Mouse (Mus musculus): Measurements from ENCODE around the gene Vrk2. TPM values are rescaled to one million over a fixed set of nuclear protein-coding genes. Genes with fewer than 3 reads are reported as not detected.

Gene Vrk2
- polyA plus RNA-seq, 1 experiment from 2014 or later, result 2.6 TPM

DNA sequence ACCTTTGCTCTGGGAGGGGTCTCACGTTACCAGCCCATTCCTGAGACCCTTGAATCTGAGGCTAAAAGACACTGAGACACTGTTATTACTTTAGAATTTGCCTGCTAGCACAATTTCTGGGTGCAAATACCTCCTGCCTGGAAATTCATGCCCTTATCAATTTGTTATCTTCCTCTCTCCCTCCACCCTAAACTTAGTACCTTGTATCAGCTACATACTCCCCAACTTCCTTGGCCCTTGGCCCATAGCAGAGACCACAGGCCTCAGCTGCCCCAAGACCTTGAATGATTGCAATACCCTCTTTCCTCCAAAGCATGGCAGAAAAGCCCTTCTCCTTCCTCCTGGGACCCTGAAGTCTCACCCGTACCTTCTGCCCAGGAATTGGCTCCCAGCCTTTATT is 142.6 kb downstream of the Vrk2 start:
- Histone ChIP-seq H3K4me1 (no peaks in the 10 kb centered on the region), H3K4me3 (replicated peaks) (no peak overlapping the region), H3K9ac (replicated peaks) (no peak overlapping the region), H3K36me3 (no peaks in the 10 kb centered on the region; the same call in 1 of the 2 replicates), H3K4me2 (no peak overlapping the region), H3K27me3 (replicated peaks) (no peaks in the 10 kb centered on the region), H3K9me3 (replicated peaks) (no peaks in the 10 kb centered on the region), H3K27ac (replicated peaks) (no peak overlapping the region)
- 92% methylated on average over 2 of the region's 2 CpGs for WGBS
- ATAC-seq (ENCODE audit: low FRiP score), result no peak

DNA sequence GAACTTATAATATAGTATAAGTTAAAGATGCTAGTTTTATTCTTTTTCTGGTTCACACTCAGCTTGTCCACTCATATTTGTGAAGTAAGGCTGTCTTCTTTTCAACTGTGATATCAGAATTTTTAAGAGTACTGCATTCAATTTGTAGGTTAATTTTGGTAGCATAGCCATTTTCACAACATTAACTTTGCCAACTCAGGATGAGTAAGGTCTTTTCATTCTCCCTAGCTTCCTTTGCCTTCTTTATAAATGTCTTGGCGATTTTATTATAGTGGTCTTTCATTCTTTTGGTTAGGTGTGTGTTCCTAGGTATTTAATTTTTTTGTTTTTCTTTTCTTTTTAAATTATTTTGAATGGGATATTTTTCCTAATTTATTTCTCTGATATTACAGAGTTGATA is 143.2 kb downstream of the Vrk2 start:
- no peak overlapping the region for H3K4me3 ChIP-seq (replicated peaks)
- WGBS, result 94% methylated on average over 1 of the region's 1 CpGs

DNA sequence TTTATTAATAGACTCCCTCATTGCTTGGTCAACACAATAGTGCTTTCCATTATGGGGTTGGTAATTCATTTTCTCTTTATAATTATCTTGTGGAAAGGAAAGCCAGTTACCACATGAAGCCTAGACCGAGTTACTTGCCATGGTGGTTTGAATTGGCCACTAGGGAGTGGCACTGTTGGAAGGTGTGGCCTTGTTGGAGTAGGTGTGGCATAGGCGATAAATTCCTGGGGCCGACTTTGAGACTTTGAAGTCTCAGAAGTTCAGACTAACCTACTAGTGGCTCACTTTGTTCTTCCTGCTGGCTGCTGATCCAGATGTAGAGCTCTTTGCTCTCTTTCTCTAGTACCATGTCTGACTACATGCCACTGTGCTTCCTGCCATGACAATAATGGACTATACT is 144.0 kb downstream of the Vrk2 start:
- Histone ChIP-seq H3K27ac (replicated peaks) (no peak overlapping the region), H3K4me3 (replicated peaks) (no peak overlapping the region), H3K9me3 (replicated peaks) (no peaks in the 10 kb centered on the region), H3K4me2 (no peak overlapping the region), H3K9ac (replicated peaks) (no peak overlapping the region), H3K27me3 (replicated peaks) (no peaks in the 10 kb centered on the region), H3K36me3 (no peaks in the 10 kb centered on the region; the same call in 1 of the 2 replicates), H3K4me1 (no peaks in the 10 kb centered on the region)
- no peak for ATAC-seq (ENCODE audit: low FRiP score)
- 86% methylated on average over 3 of the region's 3 CpGs for WGBS

More for the DNA sequence above, 143.2 kb downstream of the Vrk2 start:
- Histone ChIP-seq H3K9me3 (replicated peaks) (no peaks in the 10 kb centered on the region), H3K4me1 (no peaks in the 10 kb centered on the region), H3K27me3 (replicated peaks) (no peaks in the 10 kb centered on the region), H3K36me3 (no peaks in the 10 kb centered on the region; the same call in 1 of the 2 replicates), H3K4me2 (no peak overlapping the region), H3K9ac (replicated peaks) (no peak overlapping the region), H3K27ac (replicated peaks) (no peak overlapping the region)
- ATAC-seq (ENCODE audit: low FRiP score), result no peak

DNA sequence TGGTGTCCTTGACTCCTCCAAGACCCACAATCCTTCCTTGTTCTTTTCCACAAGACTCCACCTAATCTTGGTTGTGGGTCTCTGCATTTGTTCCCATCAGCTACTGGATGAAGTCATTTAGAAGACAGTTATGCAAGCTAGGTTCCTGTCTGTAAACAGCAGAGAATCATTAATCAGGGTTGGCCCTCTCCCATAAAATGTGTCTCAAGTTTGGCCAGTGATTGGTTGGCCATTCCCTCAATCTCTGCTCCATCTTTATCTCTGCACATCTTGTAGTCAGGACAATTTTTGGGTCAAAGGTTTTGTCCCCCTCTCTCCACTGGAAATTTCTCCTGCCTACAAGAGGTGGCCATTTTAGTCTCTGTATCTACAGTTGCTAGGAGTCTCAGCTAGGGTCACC is 149.4 kb downstream of the Vrk2 start:
- Histone ChIP-seq H3K4me3 (replicated peaks) (no peak overlapping the region), H3K4me2 (no peak overlapping the region), H3K9ac (replicated peaks) (no peak overlapping the region), H3K36me3 (no peaks in the 10 kb centered on the region; the same call in 1 of the 2 replicates), H3K27ac (replicated peaks) (no peak overlapping the region), H3K27me3 (replicated peaks) (no peaks in the 10 kb centered on the region), H3K4me1 (no peaks in the 10 kb centered on the region), H3K9me3 (replicated peaks) (no peaks in the 10 kb centered on the region)
- no peak for ATAC-seq (ENCODE audit: low FRiP score)

DNA sequence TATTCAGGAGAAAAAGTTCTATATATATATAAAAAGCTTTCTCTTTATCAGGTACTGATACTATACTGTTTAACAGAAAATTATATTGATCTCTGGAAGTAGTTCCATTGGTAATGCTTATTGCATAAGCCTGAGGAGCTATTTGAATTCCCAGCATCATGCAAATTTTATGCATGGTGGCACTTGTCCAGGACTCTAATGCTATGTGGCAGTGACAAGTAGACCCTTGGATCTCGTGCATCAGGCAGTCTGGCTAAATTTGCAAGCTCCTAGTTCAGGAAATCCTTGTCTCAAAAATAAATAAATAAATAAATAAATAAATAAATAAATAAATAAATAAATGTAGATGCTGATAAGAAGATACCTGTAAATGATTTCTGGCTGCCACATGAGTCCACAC is 152.7 kb downstream of the Vrk2 start:
- Histone ChIP-seq H3K27ac (replicated peaks) (no peak overlapping the region), H3K4me2 (no peak overlapping the region), H3K36me3 (no peaks in the 10 kb centered on the region), H3K27me3 (replicated peaks) (no peaks in the 10 kb centered on the region), H3K9ac (replicated peaks) (no peak overlapping the region), H3K9me3 (replicated peaks) (no peaks in the 10 kb centered on the region), H3K4me1 (0 out of 2 replicates have a peak, but pooled peaks cover 3% of the 10 kb centered on the region), H3K4me3 (replicated peaks) (no peak overlapping the region)
- no peak for ATAC-seq (ENCODE audit: low FRiP score)
- 51% methylated on average over 1 of the region's 1 CpGs for WGBS

DNA sequence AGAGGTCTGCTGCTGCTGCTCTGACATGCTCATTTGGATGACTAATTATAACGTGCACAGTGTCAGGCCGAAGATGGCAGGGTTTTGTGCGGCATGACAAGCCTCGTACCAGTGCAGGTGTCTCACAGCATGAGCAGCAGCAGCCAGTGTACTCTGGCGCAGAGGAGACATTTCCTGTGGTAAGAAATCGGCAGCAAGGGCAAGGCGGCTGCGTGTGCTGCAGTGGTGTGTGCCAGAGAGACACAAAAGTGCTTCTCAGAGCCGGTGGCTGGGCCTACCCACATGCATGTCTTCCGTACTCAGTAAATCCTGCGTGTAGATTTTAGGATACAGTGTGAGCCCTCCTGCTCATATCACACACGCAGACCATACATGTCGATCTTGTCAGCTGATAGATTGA is 156.0 kb downstream of the Vrk2 start:
- peak; percentile 28; the same call in 1 of the 2 replicates for ATAC-seq (ENCODE audit: low FRiP score)
- WGBS, result 69% methylated on average over 13 of the region's 13 CpGs
- H3K4me1 ChIP-seq, result 0 out of 2 replicates have a peak, but pooled peaks cover 3% of the 10 kb centered on the region
- H3K9me3 ChIP-seq (replicated peaks), result no peaks in the 10 kb centered on the region
- H3K36me3 ChIP-seq, result no peaks in the 10 kb centered on the region
- no peak overlapping the region for H3K4me3 ChIP-seq (replicated peaks)
- no peak overlapping the region for H3K9ac ChIP-seq (replicated peaks)
- H3K27me3 ChIP-seq (replicated peaks), result no peaks in the 10 kb centered on the region
- peak overlapping the region; percentile 28; the same call in 1 of the 2 replicates for H3K27ac ChIP-seq (replicated peaks)
- peak overlapping the region; percentile 17; the same call in 1 of the 2 replicates for H3K4me2 ChIP-seq

DNA sequence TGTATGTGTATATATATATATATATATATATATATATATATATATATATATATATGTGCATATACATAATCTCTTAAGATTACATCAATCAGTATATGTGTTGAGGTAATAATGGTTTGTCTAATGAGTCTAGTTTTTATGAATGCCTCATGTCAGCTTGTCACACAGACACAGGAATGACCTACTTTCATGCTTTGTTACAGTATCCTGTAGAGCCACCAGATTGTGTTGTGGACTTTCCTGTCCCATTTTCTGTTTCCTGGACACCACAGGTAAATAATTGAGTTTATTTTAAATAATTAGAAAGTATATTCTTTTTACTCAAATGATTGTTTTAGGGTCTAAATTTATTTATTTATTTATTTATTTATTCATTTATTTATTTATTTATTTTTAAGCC is 159.6 kb downstream of the Vrk2 start:
- Histone ChIP-seq H3K4me1 (0 out of 2 replicates have a peak, but pooled peaks cover 3% of the 10 kb centered on the region), H3K4me2 (no peak overlapping the region), H3K27me3 (replicated peaks) (no peaks in the 10 kb centered on the region), H3K4me3 (replicated peaks) (no peak overlapping the region), H3K36me3 (no peaks in the 10 kb centered on the region), H3K9me3 (replicated peaks) (no peaks in the 10 kb centered on the region), H3K27ac (replicated peaks) (no peak overlapping the region), H3K9ac (replicated peaks) (no peak overlapping the region)
- no peak for ATAC-seq (ENCODE audit: low FRiP score)

DNA sequence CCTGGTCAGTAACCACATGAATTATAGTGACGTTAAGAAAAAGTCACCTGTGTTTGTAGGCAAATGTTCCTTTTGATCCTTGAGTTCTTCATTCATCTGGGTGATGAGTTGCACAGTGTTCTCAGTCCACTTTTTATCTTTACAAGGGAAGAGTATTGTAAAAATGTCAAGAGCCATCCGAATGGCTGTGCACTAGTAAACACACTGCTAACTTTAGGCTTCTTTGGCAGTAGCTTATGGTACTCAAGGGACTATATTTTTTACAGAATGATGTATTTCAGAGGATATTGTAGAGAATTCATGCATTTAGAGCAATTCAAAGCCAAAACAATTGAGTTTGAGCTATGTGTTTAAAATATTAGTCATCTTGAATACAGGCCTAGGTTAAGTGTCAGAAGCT is 172.3 kb downstream of the Vrk2 start:
- 77% methylated on average over 2 of the region's 2 CpGs for WGBS
- no peak overlapping the region for H3K4me3 ChIP-seq (replicated peaks)
- no peaks in the 10 kb centered on the region for H3K9me3 ChIP-seq (replicated peaks)
- H3K27ac ChIP-seq (replicated peaks), result no peak overlapping the region
- no peaks in the 10 kb centered on the region for H3K36me3 ChIP-seq
- no peak overlapping the region for H3K9ac ChIP-seq (replicated peaks)
- no peaks in the 10 kb centered on the region for H3K4me1 ChIP-seq
- no peak overlapping the region for H3K4me2 ChIP-seq
- no peak for ATAC-seq (ENCODE audit: low FRiP score)
- no peaks in the 10 kb centered on the region for H3K27me3 ChIP-seq (replicated peaks)

Other genes with a start within 250 kb of the Vrk2 start
- 13.4 and 17.1 TPM in 2 replicates for gene Fancl, start 207.9 kb downstream of the Vrk2 start, polyA plus RNA-seq (2015; fragmentation: Nextera tagmentation; extraction: Ambion mirVana)
- not detected in 2 replicates for gene Gm6899, start 758 bp downstream of the Vrk2 start, polyA plus RNA-seq (2015; fragmentation: Nextera tagmentation; extraction: Ambion mirVana)